Mouse (Mus musculus): Measurements from ENCODE around the gene Ddx23.

Ddx23 gene

DNA sequence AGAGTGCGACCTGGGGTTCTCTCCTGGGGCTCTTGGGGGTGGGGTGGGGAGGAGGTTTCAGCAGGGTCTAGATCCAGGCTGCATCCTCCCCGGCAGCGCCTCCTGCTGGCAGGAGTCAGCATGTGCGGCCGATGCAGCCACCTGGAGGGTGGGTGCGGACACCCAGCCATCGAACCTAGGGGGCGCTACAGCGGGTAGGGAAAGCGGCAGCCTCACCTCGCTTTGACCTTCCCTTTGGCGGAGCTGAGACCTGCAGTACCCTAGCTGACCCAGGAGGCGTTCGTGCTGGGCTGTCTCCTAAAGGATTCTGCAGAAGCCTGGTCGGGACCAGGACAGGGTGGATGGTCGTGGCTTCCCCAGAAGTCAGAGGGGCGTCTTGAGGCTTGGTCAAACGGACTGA is 31.2 kb downstream of the Ddx23 start:
- peak; percentile 88 for DNase-seq

DNA sequence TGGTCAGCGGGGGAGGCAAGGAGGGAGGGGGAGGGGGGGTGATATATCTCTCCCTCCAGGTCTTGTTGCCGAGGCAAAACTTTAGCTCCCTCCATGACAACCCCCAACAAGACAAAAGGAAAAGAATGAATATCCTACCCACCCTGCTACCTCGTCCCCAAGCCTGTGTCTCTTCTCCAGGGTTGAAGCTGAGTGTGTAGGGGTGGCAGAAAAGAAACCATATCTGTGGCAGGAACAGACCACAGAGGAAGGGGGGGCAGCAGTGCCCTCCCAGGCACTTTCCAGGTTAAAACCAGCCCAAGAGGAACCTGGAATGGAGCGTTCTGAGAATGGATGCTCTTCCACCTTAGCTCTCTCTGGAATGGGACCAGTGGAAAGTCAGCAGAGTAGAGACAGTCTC is 32.2 kb downstream of the Ddx23 start, which contains the start of gene Cacnb3:
Gene Cacnb3 (plus strand): TSS at position 301 of the 400 bp plus-strand sequence.
- no peak for DNase-seq

DNA sequence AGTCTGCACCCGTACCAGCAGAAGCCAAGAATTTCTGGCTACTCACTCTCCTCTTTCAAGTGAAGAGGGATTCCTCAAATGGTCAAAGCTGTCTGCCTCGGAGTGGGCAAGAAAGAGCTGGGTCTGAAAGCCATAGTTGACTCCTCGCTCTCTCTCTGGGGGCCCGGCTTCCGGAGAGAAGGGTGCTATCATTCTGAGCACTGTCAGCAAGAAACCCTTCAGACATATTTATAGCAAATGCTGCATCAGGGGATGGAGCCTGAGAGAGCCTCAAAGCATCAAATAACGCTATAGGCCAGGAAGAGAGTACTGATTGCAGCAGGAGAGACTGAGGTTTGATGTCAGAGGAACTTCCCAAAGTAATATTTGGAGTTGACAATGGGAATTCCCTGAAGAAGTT is 33.2 kb downstream of the Ddx23 start:
- no peak for DNase-seq

DNA sequence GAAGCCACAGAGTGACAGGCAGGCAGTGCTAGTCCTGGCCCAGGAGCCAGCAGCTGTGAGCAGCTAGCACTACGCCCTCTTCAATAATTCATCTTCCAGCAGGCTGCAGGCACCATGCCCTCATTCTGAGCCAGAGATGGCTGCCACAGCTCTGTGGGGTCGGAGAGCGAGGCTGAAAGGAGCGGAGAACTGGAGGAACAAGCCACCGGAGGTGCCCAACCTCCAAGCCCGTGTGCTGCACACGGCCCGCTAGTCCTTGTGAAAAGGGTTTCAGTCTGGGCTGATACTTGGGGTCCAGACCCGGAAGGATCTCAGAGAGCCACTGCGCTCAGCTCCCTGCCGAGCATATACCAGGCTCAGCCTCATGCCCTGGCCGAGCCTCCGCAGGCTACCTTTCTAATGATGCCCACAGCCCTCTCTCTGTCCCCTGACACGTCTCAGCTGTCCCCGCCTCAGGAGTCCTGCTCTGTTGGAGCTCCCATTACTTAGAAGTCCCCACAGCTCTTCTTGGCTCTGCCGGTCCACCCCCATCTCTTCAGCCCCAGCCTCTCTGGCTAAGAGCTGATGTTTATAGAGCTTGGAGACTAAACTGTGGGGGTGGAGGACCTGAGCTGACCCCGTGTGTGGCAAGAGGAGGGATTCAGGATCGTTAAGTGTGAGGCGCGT is 34.0 kb downstream of the Ddx23 start:
- DNase-seq: no peak

DNA sequence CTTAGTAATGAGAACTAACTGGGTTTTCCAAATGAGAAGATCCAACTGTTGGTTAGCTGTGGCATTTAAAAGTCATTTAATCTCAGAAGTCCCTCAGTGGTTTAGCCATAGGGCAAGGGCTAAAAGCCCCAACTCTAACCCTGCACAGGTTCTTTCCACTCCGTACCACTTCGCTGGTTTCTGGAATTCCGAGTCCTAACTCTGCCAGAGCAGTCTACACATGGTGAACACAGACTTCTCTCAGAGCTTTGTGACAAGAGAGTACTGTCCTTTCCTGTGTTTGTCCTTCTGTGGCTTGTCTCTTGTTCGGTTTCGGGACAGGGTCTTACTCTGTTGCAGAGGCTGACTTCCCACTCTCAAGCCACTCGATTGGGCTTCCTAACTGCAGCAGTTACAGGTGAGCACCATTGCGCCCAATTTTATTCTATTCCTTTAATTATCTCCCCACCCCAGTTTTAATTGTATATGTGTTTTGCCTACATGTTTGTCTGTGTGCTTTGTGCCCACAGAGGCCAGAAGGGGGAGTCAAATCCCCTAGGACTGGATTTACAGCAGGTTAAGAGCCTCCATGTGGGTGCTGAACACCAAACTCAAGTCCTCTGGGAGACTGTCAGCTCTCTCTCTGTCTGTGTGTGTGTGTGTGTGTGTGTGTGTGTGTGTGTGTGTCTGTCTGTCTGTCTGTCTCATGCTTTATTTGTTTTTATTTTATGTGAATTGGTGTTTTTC is 36.0 kb downstream of the Ddx23 start:
- DNase-seq: no peak

DNA sequence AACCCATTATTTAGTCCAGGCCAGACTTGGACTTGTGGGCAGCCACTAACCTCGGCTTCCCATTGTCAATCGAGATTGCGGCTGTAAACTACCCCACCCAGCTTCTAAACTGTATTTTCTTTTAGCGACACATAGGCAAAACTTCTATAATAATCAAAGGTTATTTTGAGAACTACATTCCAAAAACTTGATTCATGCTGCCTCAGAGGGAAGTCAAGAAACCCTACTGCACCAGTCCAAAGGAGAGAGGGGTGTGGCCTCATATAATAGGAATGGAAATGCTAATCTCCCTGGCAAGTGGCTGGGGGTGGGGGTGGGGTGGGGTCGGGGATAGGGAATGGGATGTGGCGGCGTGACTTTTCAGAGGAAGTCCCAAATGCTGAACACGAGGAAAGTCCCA is 36.6 kb downstream of the Ddx23 start:
- DNase-seq: no peak

DNA sequence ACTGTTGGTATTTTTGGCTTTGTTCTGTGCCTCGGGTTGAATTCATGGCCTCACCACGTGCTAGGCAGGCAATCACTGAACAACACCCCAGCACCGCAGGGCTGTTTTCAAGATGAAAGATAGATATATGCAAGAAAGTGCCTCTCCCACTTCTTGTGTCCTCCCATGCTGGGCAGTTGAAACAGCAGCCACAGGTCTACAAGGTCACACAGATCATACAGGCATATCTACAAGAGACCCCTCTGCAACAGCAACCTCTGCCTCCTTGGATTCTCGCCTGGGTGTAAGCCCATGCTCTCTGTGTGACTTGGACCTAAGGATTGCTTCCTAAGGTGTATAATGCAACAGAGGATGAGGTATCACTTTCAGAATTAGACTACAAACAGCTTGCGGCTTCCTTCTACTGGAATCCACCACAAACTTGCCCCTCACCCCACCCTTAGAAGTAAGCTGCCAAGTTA is 39.3 kb downstream of the Ddx23 start:
- no peak for DNase-seq

DNA sequence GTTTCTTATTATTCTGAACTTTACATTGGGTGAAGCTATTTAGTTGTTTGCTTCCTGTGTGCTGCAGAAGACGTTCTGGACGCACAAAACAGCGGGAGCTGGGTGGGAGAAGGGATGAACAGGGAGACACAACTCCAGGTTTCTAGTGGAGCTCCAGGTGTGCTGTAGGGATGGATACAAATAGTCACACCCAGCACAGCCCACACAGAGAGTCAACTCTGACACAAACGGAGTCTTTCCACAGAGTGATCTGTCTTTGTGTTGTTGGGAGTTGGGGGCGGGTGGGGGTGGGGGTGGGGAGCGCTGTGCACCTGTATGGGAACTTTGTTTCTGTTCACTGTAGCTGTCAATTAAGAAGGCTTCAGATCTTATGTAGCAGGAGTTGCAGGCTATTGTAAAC is 40.0 kb downstream of the Ddx23 start:
- DNase-seq: no peak

DNA sequence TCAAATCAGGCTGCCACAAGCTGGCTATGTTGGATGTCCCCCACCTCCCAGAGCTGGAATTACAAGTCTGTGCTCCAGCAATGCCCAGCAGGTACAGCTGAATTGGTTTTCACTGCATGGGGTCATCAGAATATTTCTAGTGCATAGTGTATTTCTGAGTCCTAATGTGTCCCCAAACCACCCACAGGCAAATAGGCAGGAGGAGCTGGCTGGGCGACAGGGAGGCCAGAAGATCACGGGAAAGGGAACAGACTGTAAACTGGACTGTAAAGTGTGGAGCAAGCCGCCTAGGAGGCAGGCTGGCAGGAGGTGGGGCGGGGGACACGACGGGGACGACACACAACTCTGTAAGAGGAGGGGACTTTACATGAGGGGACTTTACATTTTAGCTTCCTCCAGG is 40.5 kb downstream of the Ddx23 start:
- no peak for DNase-seq

DNA sequence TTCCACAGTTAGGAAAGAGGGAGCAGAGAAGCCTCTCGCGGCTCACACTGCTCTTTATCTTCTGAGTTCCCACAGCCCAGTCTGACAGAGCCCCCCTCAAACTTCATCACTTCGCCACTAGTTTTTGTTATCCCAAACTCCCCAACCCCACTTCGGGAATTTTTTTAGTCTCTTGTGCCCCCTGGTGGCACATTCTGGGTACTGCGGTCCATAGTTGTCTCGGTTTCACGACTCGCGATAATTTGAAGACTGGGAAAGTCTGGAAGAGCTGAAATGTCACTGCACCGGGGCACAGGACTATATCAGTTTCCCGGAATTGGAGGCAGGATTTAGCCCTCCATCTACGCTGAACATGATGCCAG is 45.5 kb downstream of the Ddx23 start:
- peak; percentile 73 to 76 for DNase-seq

DNA sequence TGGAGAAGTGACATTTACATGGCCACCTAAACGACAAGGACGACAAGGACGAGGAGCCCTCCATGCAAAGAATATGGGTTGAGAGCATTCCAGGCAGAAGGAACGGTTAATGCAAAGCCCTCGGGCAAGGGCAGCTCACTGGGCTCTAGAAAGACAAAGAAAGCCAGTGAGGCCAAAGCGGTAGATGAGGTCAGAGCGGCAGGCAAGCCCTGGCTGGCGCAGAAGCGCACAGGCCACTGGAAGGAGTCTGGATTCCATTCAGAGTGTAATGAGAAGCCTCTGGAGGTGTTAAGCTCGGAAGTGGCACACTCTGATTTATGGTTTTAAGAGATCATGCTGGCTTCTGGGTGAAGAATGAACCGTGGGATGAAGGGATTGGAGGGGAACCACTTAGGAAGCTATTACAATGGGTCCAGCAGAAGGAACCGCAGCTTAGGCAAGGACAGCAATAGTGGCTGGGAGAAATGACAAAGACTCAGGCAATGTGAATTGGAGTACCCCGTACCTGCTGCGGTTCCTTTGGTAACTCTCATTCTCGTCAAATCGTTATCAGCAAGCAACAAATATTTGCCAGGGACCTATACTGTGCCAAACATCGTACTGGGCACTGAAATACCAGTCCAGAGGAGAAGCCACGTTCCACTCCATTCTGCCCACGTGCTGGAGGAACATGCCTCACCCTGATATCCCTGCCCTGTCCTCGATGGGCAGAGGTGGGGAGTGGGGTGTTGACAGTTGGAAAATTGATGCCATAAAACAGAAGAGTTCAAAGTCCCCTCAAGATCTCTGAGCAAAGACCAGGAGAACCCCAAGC is 46.1 kb downstream of the Ddx23 start:
- DNase-seq: no peak

DNA sequence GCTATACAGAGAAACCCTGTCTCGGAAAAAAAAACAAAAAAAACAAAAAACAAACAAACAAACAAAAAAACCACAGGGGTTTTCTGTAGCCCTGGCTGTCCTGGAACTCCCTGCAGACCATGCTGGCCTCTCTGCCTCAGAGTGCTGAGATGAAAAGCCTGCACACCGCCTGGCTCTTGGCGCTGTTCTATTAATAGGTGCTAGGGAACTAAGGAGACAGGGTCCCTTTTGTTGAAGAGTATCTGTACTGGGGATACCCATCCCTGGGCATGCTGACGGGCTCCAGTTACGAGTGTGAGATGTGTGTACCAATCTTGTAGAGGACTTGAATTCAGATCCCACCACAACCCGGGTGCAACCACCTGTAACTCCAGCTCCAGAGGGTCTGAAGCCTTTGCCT is 46.9 kb downstream of the Ddx23 start:
- DNase-seq: no peak

DNA sequence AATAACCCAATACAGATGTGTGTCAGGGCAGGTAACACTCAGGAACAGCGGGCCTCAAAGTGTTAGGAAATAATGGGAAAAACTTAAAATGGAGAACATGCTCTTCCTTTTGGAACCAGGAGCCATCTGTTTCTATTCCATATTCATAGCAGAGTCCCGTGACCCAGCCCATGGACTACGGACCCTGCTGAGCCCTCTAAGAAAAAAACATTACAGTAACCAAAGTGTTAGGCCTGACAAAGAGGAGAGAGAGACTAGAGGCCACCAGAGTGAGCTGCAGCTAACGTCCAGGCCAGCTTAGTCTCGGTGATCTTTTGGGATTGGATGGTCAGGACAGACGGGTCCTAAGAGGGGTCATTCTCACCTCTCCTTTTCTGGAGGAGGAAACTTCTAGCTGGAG is 47.7 kb downstream of the Ddx23 start:
- DNase-seq: no peak

DNA sequence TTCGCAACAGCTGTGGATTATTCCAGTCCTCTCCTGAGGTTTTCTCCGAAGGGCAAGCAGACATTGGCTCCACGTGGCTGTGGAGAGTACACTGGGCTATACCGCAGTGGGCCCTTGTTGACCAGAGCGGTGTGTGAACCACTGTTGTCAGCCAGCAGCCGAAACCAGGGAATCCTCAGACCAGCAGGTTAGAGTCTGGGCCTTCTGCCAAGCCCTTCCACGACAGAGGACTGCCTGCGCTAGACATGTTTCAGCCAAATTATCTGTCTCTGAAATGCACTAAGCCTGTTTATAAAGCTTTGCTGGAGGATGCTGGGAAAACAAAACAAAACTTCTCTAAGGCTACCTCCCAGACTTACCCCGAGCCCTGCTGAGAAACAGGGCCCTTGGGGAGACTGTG is 48.1 kb downstream of the Ddx23 start:
- no peak for DNase-seq

DNA sequence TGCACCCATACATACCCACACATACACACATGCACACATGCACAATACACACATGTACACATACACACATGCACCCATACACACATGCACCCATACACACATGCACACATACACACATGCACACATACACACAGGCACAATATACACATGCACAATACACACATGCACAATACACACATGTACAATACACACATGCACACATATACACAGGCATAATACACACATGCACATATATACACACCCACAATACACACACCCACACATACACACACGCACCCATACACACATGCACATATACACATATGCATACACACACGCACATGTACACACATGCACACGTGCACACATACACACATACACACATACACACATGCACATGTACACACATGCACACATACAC is 50.5 kb downstream of the Ddx23 start:
- DNase-seq: no peak

DNA sequence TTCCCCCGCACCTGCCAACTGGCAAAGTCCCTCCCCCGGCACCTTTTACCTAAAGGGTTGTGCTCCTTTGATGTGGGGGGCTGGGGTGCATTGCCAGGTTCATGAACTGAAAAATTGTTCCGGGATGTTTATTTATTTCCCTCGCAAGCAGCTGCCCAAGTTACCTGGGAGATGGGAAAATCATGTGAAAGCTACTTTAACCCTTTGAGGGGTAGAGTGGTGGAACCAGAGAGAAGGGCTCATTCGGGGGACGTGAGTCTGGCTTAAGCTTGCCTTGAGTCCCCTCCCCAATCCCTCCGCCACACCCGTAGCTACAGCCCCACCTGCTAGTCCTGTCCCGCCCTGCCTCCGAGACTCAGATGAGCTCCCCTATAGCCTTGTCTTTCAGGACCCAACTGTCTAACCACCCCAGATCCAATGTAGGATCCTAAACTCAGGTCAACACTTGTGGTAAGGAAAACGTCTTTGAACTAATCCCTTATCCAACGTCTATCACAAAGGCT is 52.5 kb downstream of the Ddx23 start:
- DNase-seq: no peak

DNA sequence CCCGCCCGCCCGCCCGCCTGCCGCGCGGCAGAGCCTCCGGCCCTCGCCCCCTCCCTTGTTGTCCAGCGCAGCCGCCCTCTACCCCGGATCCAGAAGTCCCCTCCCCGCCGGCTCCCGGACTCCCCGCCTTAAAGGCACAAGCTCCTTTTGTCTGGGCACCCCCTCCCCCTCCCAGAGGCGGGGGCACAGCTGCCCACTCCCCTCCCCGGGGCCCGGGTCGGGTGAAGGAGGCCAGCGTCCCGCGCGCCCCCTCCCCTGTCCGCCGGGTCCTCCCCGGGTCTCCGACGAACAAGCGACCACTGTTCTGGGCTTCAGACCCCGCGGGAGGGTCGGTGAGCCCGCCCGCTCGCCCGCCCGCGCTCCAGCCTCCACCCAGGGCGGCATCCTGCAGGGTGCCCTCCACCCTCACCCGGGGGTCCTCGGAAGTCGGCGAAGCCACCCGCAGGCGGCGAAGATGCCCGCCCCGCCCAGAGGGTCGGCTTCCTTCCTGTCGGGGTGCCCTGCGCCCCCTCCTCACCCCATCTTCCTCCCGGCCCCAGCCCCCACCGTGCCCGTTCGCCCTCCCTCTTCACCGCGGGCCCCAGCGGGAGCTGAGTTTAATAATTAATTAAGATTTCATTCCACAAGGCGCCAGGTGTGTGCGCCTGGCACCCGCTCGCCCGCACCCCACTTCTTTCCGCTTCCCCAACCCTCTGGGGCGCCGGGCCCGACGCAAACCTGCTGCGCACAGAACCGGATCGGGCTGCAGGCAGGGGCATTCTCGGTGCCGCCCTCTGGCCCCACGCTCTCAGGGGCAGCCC is 53.2 kb downstream of the Ddx23 start, which contains the start of gene Adcy6:
Gene Adcy6 (minus strand): TSS at position 746 of the 800 bp plus-strand sequence.
- peak; percentile 45 to 50 for DNase-seq

DNA sequence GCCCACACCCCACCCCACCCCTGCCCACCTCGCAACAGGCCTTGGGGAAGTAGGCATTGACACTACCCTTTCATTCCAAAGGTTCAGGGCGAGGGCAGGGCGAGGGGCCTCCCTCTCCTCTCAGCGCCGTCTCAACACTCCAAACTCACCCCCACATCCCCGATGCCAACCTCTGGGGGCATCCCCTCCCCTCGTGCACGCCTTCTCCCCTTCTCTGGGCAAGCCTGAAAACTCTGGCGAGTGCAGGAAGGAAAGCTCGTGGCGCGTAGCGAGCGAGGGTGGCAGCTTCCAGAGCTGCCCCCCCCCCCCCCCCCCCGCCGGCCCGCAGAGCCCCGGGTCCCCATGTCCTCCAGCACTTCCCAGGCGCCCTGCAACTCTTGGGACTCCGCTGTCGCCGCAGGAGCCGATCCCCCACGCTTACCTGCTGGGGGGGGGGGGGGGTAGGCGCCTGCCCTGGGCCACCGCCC is 53.9 kb downstream of the Ddx23 start:
- DNase-seq: peak; percentile 30 to 33

DNA sequence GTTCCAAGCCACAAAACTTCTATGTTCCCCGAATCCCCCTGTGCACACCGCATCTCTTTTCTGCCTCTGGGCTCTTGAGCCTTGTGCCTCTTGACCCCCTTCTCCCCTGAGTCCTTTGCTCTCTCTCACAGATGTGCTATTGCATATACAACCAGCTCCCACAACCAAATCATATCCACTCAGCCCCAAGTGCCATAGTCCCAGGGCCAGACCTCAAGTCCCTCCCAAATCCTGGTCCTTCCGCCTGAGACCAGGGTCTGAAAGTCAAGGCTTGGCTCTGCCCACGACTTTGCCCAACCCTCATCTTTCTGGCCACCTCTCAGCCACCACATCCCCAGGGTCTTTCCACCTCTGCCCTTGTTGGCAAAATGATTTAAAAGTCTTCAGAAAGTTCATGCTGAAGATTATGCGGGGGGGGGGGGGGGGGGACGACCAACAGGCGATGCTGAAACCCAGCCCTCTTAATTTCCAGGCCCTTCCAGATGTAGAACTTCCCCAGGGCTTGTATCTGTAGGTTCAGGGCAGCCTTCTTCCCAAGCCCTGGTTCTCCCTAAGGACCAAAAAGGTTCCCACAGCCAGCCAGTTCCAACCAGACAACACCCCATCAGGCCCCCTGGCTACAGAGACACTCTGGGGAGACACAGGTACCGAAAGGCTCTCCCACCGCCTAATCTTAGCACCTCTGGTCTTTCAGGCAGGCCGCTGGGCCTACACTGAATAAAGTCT is 54.5 kb downstream of the Ddx23 start:
- DNase-seq: peak in 1 of 2 experiments; percentile 5

DNA sequence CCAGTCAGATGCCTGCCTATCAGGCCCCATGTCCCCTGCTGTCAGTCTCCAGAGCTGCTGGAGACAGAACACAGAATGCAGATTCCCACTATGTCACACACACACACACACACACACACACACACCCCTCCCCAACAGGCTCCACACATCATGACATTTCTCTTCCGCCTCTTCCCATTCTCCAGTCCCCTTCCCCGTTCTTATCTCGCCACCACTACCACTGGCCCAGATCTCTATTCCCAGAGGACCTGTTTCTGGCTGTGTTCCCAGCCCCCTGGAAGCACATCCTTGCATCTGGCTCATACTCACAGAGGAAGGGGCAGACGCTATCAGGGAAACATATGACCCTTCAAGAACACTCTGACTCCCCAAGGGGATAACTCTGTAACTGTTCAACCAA is 55.1 kb downstream of the Ddx23 start:
- DNase-seq: no peak

DNA sequence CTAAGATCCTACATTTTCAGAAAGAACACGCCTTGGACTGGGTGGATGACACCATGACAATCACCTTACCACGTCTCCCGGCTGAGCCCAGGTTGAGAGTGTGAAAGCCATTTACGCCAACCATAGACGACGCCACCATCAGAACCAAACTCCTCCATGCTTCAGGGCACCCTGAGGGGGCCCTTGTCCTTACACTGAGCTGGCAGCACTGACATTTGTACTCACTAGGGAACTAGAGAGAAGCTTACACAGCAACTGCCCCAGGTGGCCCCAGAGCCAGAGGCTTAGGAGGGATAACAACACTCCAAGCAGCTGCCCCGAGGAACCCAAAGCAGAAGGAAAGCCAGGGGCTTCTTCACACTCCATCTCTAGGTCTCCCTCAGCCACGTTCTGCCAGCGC is 56.0 kb downstream of the Ddx23 start:
- no peak for DNase-seq

DNA sequence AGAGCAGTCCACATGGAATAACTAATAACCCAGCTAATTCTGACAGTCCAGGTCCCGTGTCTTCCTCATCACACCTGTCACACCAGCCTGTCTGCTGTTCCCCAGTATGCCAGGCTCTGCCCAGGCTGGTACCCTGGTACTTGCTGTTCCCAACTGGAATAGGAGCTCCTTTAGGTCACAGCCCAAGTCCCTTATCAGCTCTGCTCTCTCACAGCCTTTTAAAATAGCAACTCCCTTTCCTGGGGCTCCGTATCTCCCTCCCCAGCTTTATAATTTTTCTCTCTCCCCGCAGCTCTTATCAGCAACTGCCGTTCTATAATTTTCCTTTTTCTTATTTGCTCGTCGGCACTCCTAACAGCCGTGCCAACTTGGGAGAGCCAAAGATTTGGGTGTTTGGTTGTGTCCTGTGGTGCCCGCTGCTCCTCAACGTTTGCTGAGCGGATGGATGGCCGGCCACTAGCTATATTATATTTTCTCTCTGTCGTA is 56.6 kb downstream of the Ddx23 start:
- DNase-seq: no peak

All from B cell, adult 2 months (primary cell).